Mouse (Mus musculus): ENCODE measurements around the gene Nap1l1. TPM values are rescaled to one million over a fixed set of nuclear protein-coding genes. Genes with fewer than 3 reads are reported as not detected.

The Nap1l1 gene
- polyA plus RNA-seq, 1 experiment from 2014 or later: 449 TPM

GRCm38 (mm10) chr10:111527613-111528012 lies 54.6 kb downstream of the Nap1l1 start:
- no peaks in the 10 kb centered on the region for H3K9me3 ChIP-seq (ENCODE audit: control insufficient read depth, low read length)
- DNase-seq (ENCODE audit: low spot score, missing footprints) (no peak), ATAC-seq (ENCODE audit: low FRiP score) (no peak)
- no peaks in the 10 kb centered on the region for H3K36me3 ChIP-seq (ENCODE audit: control insufficient read depth, insufficient read depth, low read length)
- 90% methylated on average over 7 of the region's 7 CpGs for WGBS
- H3K4me3 ChIP-seq (ENCODE audit: low read depth, low read length): no peak overlapping the region
- no peaks in the 10 kb centered on the region; the same call in 1 of the 2 replicates for H3K4me1 ChIP-seq (ENCODE audit: control insufficient read depth, insufficient read depth, low read length)
- H3K27me3 ChIP-seq (ENCODE audit: control insufficient read depth, insufficient read depth, low read length): no peaks in the 10 kb centered on the region
- no peak overlapping the region for H3K27ac ChIP-seq (ENCODE audit: low read depth, low read length)
- H3K9ac ChIP-seq (ENCODE audit: low read length): no peak overlapping the region
- H3K4me2 ChIP-seq: no peak overlapping the region

DNA sequence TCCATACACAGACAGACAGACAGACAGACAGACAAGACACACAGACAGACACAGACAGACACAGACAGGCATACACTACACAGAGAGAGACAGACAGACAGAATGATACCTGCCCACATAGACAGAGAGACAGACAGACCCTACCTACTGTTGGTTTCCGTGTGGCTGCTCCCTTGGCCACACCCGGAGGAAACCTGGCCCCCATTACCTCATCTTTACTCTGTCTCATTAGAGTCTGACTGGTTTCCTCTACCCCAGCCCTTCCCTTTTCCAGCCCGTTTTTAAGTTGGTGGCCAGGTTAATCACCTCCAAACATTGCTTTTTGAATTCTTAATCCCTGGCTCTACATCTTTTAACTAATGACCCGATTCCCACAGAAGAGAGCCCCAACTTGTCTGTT lies 55.3 kb downstream of the Nap1l1 start:
- Histone ChIP-seq H3K36me3 (ENCODE audit: control insufficient read depth, insufficient read depth, low read length) (no peaks in the 10 kb centered on the region), H3K9ac (ENCODE audit: low read length) (no peak overlapping the region), H3K9me3 (ENCODE audit: control insufficient read depth, low read length) (no peaks in the 10 kb centered on the region), H3K4me1 (ENCODE audit: control insufficient read depth, insufficient read depth, low read length) (no peaks in the 10 kb centered on the region; the same call in 1 of the 2 replicates), H3K27me3 (ENCODE audit: control insufficient read depth, insufficient read depth, low read length) (no peaks in the 10 kb centered on the region), H3K4me3 (ENCODE audit: low read depth, low read length) (no peak overlapping the region), H3K27ac (ENCODE audit: low read depth, low read length) (no peak overlapping the region), H3K4me2 (no peak overlapping the region)
- no peak for DNase-seq (ENCODE audit: low spot score, missing footprints)
- WGBS: 83% methylated on average over 4 of the region's 4 CpGs
- ATAC-seq (ENCODE audit: low FRiP score): no peak

- Histone ChIP-seq H3K27ac (ENCODE audit: low read depth, low read length) (no peak overlapping the region), H3K4me1 (ENCODE audit: control insufficient read depth, insufficient read depth, low read length) (no peaks in the 10 kb centered on the region), H3K27me3 (ENCODE audit: control insufficient read depth, insufficient read depth, low read length) (no peaks in the 10 kb centered on the region), H3K9ac (ENCODE audit: low read length) (no peak overlapping the region), H3K4me2 (no peak overlapping the region), H3K36me3 (ENCODE audit: control insufficient read depth, insufficient read depth, low read length) (no peaks in the 10 kb centered on the region), H3K4me3 (ENCODE audit: low read depth, low read length) (no peak overlapping the region), H3K9me3 (ENCODE audit: control insufficient read depth, low read length) (no peaks in the 10 kb centered on the region)
- WGBS: 91% methylated on average over 7 of the region's 7 CpGs
- no peak for ATAC-seq (ENCODE audit: low FRiP score)
- DNase-seq (ENCODE audit: low spot score, missing footprints): no peak
Measured at GRCm38 (mm10) chr10:111530398-111530797, 57.4 kb downstream of the Nap1l1 start.

- Histone ChIP-seq H3K4me2 (no peak overlapping the region), H3K4me3 (ENCODE audit: low read depth, low read length) (no peak overlapping the region), H3K9ac (ENCODE audit: low read length) (no peak overlapping the region), H3K27me3 (ENCODE audit: control insufficient read depth, insufficient read depth, low read length) (no peaks in the 10 kb centered on the region), H3K4me1 (ENCODE audit: control insufficient read depth, insufficient read depth, low read length) (no peaks in the 10 kb centered on the region), H3K9me3 (ENCODE audit: control insufficient read depth, low read length) (no peaks in the 10 kb centered on the region), H3K36me3 (ENCODE audit: control insufficient read depth, insufficient read depth, low read length) (no peaks in the 10 kb centered on the region), H3K27ac (ENCODE audit: low read depth, low read length) (no peak overlapping the region)
- no peak for ATAC-seq (ENCODE audit: low FRiP score)
- no peak for DNase-seq (ENCODE audit: low spot score, missing footprints)
- 84% methylated on average over 8 of the region's 8 CpGs for WGBS
Measured at GRCm38 (mm10) chr10:111534691-111535090, 61.7 kb downstream of the Nap1l1 start.

DNA sequence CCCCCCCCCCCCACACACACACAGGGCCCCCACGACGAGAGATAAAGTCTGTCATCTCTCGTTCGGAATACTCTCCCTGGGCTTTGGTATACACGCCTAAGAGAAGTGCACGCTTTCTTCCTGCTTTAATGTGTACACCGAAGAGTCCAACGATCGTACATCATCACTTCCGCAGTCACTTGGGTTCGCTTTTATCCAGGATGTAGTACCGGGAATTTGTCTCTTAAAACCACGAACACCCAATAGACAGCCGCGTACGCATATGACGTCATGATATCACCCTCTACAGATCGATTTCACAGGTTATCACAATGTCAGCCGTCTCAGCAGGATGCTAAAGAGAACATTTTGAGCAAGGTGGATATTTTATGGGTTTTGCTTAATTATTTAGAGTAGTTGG lies 64.4 kb downstream of the Nap1l1 start:
- Histone ChIP-seq H3K9ac (ENCODE audit: low read length) (no peak overlapping the region), H3K27me3 (ENCODE audit: control insufficient read depth, insufficient read depth, low read length) (no peaks in the 10 kb centered on the region), H3K4me2 (no peak overlapping the region), H3K4me3 (ENCODE audit: low read depth, low read length) (no peak overlapping the region), H3K36me3 (ENCODE audit: control insufficient read depth, insufficient read depth, low read length) (no peaks in the 10 kb centered on the region), H3K4me1 (ENCODE audit: control insufficient read depth, insufficient read depth, low read length) (no peaks in the 10 kb centered on the region), H3K27ac (ENCODE audit: low read depth, low read length) (no peak overlapping the region), H3K9me3 (ENCODE audit: control insufficient read depth, low read length) (no peaks in the 10 kb centered on the region)
- DNase-seq (ENCODE audit: low spot score, missing footprints) (no peak), ATAC-seq (ENCODE audit: low FRiP score) (no peak)
- WGBS: 91% methylated on average over 19 of the region's 19 CpGs

DNA sequence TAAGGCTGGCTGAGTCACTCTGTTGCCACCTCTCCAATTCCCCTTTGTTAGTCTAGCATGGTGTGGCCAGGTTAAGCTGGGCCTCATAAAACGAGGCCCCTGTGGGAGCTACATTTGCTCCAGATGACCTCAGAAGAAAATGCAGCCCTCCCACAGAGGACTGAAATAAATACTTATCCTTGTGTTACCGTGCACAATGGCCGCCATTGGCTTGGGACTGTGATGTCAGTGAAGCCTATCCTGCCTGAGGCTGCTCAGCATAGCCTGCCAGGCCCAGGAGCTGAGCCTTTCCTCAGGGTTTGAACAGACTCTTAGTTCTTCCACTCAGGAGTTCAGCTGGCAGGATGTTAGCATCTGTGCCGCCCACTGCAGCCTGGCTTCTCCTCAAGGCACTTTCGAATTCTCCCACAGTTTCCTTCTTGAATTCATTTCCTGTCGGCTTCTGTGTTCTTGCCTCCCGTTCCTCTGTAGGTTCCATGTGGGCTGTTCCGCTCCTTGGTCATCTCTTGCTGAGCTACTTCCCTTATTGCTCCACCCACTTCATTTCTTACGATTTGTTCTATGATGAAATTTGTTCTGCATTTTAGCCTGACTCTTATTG lies 66.8 kb downstream of the Nap1l1 start:
- Histone ChIP-seq H3K4me1 (ENCODE audit: control insufficient read depth, insufficient read depth, low read length) (0 out of 2 replicates have a peak, but pooled peaks cover 2% of the 10 kb centered on the region), H3K27me3 (ENCODE audit: control insufficient read depth, insufficient read depth, low read length) (no peaks in the 10 kb centered on the region), H3K36me3 (ENCODE audit: control insufficient read depth, insufficient read depth, low read length) (no peaks in the 10 kb centered on the region), H3K9me3 (ENCODE audit: control insufficient read depth, low read length) (no peaks in the 10 kb centered on the region), H3K4me3 (ENCODE audit: low read depth, low read length) (no peak overlapping the region), H3K4me2 (no peak overlapping the region), H3K9ac (ENCODE audit: low read length) (no peak overlapping the region), H3K27ac (ENCODE audit: low read depth, low read length) (no peak overlapping the region)
- DNase-seq (ENCODE audit: low spot score, missing footprints) (no peak), ATAC-seq (ENCODE audit: low FRiP score) (0 out of 2 replicates have a peak, but pooled peaks have one; percentile 33)
- whole genome bisulfite sequencing: 40% methylated on average over 9 of the region's 9 CpGs

- WGBS: 50% methylated on average over 9 of the region's 9 CpGs
- no peak overlapping the region for H3K9ac ChIP-seq (ENCODE audit: low read length)
- H3K27me3 ChIP-seq (ENCODE audit: control insufficient read depth, insufficient read depth, low read length): no peaks in the 10 kb centered on the region
- H3K4me2 ChIP-seq: no peak overlapping the region
- ATAC-seq (ENCODE audit: low FRiP score) (no peak; the same call in 1 of the 2 replicates), DNase-seq (ENCODE audit: low spot score, missing footprints) (no peak)
- H3K9me3 ChIP-seq (ENCODE audit: control insufficient read depth, low read length): no peaks in the 10 kb centered on the region
- H3K36me3 ChIP-seq (ENCODE audit: control insufficient read depth, insufficient read depth, low read length): no peaks in the 10 kb centered on the region
- no peak overlapping the region for H3K27ac ChIP-seq (ENCODE audit: low read depth, low read length)
- no peak overlapping the region for H3K4me3 ChIP-seq (ENCODE audit: low read depth, low read length)
- H3K4me1 ChIP-seq (ENCODE audit: control insufficient read depth, insufficient read depth, low read length): 0 out of 2 replicates have a peak, but pooled peaks cover 2% of the 10 kb centered on the region
Measured at GRCm38 (mm10) chr10:111540678-111541077, 67.7 kb downstream of the Nap1l1 start.

DNA sequence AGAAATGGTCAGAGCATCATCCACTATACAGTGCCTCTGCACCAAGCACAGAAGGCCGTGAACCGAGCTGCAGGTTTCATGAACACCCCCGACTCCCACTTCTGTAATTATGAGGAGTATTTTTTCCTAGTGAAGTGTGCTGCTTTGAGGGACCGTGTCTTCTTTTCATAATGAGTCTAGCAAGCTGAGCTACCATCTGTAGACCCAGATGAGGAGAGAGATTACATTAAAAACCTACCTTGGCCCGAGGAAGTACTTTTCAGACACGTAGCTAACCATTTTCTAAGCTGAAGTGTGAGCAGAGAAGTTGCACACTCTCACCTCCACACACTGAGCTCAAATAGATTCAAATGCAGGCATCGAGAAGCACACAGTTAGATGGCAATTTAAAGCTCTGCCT lies 70.1 kb downstream of the Nap1l1 start:
- H3K27ac ChIP-seq (ENCODE audit: low read depth, low read length): no peak overlapping the region

DNA sequence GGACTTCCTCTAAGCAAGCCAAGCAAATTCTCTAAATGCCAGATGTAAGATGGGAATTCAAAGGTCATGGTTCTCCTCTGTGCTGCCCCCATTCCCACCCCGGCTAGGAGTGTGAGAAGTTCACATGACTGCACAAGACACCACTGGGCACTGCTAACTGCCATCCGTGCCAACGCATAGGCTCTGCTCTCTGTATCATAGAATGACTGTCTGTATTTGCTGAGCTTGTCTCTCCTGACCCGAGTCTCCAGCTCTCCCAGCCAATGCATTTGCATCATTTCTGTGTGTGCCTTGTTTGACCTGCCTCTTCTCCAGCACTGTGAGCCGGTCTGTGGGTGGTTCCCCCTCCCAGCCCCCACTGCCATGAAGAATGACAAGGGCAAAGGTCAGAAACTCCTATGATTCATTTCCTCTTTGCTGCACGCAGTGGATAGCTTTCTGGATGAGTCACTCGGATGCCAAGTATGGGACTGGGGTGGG lies 70.8 kb downstream of the Nap1l1 start:
- DNase-seq (ENCODE audit: low spot score, missing footprints) (no peak), ATAC-seq (ENCODE audit: low FRiP score) (no peak; the same call in 1 of the 2 replicates)
- WGBS: 47% methylated on average over 7 of the region's 7 CpGs
- Histone ChIP-seq H3K9me3 (ENCODE audit: control insufficient read depth, low read length) (no peaks in the 10 kb centered on the region), H3K27me3 (ENCODE audit: control insufficient read depth, insufficient read depth, low read length) (no peaks in the 10 kb centered on the region), H3K36me3 (ENCODE audit: control insufficient read depth, insufficient read depth, low read length) (no peaks in the 10 kb centered on the region), H3K4me2 (no peak overlapping the region), H3K4me1 (ENCODE audit: control insufficient read depth, insufficient read depth, low read length) (0 out of 2 replicates have a peak, but pooled peaks cover 2% of the 10 kb centered on the region), H3K27ac (ENCODE audit: low read depth, low read length) (no peak overlapping the region), H3K9ac (ENCODE audit: low read length) (no peak overlapping the region), H3K4me3 (ENCODE audit: low read depth, low read length) (no peak overlapping the region)

More for the DNA sequence above, 70.1 kb downstream of the Nap1l1 start:
- H3K4me3 ChIP-seq (ENCODE audit: low read depth, low read length): no peak overlapping the region
- H3K27me3 ChIP-seq (ENCODE audit: control insufficient read depth, insufficient read depth, low read length): no peaks in the 10 kb centered on the region
- H3K9me3 ChIP-seq (ENCODE audit: control insufficient read depth, low read length): no peaks in the 10 kb centered on the region
- H3K4me2 ChIP-seq: no peak overlapping the region
- no peak overlapping the region for H3K9ac ChIP-seq (ENCODE audit: low read length)
- DNase-seq (ENCODE audit: low spot score, missing footprints) (no peak), ATAC-seq (ENCODE audit: low FRiP score) (no peak)
- H3K4me1 ChIP-seq (ENCODE audit: control insufficient read depth, insufficient read depth, low read length): 0 out of 2 replicates have a peak, but pooled peaks cover 2% of the 10 kb centered on the region
- no peaks in the 10 kb centered on the region for H3K36me3 ChIP-seq (ENCODE audit: control insufficient read depth, insufficient read depth, low read length)
- 94% methylated on average over 7 of the region's 7 CpGs for WGBS
